Mouse (Mus musculus): ENCODE data around the gene Dcst2.

The Dcst2 gene

DNA sequence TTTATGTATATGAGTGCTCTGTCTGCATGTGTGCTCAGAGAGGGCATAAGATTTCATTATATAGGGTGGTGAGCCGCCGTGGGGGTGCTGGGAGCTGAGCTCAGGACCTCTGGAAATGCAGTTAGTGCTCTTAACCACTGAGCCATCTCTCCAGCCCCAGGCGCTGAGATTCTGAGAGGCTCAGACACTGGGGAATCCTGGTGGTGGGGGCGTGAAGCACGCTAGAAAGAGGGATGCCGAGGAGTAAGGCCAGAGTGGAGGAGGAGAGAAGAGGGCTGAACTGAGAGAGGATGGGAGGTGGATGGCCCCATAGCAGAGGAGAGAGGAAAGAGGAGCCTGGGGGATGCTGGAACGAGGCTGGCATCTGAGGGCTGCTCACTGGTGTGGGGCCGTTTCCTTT, 2.9 kb downstream of the Dcst2 start:
- no peak for DNase-seq (ENCODE audit: low spot score)

DNA sequence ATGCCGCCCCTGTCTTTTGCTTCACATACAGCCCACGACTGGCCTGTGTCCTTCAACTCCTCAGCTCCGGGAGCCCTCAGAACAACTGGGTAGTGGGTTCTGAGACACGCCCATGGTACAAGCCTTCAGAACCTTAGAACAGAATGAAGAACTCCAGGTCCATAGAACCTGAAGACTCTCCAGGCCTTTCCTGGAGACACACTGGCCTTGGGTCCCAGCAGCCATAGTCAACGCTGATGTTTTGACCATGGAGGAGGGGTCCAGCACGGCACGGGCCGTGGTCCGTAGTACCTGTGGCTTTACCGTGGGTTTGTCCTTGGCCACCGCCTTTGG, 3.3 kb downstream of the Dcst2 start, which contains the start of gene Dcst1:
Gene Dcst1, minus strand, starts transcription at position 101 of the 333 bp plus-strand sequence.
- DNase-seq (ENCODE audit: low spot score) = no peak

DNA sequence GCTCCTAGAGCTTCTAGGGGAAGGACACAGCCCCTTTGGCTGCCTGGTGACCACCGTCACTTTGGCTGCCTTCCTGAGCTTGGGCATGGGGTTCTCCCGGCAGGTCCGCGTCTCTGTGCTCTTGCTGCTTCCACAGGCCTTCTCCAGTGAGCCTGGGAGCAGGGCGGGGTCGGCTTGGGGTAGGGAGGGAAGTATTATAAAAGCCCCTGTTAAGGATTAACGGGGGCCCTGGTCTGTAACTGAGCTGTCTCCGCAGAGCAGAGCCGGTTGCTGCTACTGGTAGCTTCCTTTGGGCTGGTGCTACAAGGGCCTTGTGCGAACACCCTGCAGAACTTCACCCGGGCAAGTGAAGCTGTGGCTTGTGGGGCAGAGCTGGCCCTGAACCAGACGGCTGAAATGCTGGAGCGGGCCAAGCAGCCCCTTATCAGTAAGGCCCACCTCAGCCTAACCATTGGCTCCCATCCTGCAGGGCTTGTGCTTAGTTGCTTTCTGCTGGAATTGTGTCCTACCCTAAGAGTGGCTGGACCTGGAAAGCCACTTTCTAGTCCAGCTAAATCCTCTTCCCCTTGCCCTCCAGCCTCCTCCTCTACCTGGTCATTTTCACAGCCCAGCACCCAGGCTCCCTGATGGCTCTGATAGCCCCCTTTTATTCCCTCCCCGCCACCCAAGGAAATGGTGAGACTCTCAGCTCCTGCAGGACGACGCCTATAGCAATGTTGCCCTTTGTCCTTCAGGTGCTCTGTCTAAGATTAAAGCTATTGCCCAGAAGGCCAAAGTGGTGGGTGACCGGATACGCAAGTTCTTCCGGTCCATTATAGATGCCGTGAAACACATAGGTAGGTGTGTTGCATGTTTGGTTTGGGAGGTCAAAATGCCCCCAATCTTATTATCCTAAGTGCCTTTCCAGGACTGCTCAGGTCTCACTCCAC, 4.0 kb downstream of the Dcst2 start:
- DNase-seq (ENCODE audit: low spot score) = no peak

DNA sequence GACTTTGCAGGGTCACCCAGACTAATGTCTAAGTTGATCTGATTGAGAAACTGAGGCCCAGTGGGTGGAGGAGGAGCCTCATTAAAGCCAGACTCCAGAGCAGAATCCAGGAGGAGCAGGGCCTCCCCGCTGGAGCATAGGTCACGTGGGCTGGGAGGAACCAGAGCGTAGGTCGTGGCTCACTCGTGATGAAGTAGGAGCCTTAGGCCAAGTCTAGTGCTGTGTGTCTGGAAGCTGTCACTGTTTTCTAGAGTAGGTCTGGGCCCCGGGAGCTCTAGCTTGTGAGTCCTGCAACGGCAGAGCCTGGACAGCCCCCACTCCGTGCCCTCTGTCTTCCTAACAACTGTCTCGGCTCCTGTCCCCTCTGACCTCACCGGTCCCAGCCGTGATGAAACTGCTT, 5.6 kb downstream of the Dcst2 start:
- no peak for DNase-seq (ENCODE audit: low spot score)

DNA sequence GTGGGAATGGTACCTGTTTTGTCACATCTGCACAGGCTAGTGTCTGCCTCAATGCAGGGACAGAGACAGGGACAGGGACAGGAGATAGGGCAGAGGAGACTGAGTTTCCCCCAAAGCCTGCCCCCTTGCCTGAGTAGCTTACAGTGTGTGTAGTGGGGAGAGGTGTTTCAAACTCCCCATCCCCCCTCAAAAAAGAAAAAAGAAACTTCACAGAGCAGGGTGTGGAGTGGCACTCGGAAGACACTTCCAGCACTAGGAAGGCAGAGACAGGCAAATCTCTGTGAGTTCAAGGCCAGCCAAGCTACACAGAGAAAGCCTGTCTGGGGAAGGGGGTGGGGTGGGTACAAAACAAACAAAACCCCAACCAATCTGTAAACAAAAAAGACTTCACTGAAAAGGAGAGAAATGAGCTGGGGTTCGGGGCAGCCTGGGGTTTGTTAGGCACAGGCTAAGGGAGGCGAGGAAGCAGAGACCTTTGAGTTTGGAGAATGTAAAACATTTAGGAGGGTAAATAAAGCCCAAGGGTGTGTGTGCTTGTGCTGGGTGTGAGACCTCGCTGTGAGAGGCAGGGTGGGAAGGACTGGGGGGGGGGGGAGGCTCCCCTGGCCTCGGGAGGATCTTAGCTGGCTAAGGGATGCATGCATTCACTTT, 11.9 kb downstream of the Dcst2 start:
- DNase-seq (ENCODE audit: low spot score) = no peak

DNA sequence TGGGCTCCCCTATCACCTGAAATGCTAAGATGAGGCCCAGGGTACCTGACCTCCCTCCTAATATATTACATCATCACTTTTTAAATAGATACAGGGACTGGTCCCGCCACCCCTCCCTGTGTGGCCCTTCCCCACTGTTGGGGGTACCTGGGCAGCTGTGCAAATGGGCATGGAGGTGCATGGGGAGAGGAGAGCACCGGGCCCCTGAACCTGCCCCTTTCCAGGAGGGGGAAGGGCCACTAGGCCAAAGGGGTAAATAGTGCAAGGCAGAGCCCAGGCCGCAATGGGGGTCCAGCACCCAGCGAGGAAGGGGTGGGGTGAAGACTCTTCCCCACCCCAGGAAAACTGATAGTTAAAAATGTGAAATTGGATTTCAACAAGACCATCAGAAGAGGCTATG, 16.1 kb downstream of the Dcst2 start:
- DNase-seq (ENCODE audit: low spot score) = no peak

DNA sequence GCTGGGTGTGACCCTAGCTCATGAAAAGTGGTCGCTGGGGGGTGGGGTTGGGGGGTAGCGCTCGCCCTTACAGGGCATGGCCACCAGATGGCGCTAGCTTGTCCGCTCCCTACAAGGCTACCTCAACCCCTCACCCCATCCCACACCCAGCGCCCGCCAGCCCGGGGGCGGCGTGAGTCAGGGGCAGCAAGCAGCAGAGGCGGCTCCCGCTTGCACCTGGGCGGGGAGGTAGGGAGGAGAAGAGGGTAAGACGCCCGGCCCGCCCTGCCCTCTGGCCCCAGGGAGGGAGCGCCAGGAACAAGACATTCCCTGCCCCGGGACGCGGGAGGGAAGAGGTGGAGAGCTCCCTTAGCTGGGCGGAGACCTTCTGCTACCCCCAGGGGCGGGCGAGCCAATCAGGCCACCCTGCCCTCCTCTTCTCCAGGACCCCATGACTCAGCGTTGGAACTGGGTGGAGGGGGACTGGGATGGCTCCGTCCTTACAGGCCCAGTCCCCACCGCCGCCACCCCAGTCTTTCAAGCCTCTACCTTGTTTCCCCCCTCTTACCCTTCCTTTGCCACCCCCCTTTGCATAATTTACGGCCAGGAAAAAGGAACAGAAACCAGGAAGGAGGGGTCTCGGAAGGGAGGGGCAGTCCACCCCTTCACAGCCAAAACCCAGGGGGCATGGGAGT, 16.8 kb downstream of the Dcst2 start:
- peak; percentile 83 for DNase-seq (ENCODE audit: low spot score)

DNA sequence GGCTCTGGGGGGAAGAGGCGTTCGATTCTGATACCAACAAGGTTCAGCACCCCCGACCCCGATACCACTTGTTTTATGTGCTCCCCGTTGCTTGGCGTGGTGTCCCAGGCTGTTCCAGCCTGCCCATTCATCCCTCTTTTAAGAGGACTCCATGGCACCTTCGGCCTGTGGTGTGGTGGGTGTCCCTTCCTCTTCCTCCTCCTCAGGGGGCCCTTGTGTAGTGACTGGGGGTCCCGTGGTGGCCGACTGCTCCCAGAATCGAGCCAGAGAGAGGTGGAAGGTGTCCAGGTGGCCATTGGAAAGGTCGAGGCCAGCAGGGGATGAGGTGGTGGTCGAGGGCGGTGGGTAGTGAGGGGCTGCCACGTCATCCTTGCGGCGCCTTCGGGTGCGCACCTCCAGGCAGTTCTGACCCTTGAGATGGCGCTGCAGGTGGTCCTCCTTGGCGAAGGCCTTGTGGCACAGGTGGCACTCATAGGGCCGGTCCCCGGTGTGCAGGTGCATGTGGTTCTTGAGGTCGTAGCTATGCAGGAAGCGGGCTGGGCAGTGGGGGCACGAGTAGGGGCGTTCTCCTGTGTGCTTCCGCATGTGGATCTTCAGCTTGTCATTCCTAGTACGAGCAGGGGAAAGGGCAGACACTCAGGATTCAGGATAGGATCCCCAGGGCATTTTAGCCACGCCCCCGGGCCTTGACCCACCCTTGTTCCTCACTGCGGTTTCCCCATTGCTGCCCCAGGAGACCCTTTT, 17.8 kb downstream of the Dcst2 start:
- peak; percentile 48 for DNase-seq (ENCODE audit: low spot score)

DNA sequence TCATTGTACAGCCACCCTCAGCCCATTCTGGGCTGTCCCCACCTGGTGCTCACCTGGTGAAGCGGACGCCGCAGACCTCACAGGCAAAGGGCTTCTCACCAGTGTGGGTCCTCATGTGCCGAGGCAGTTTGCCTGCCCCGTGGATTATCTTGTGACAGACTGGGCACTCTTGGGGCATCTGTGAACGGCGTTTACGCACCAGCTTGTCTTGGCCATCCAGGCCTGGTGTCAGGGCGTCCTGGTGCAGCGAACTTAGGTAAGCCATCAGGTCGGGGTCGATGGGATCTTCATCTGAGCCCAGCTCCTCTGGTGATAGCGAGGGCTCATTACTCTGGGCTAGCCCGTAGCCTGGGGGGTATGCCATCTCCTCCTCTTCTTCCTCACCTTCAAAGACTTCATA, 18.5 kb downstream of the Dcst2 start:
- DNase-seq (ENCODE audit: low spot score) = no peak

DNA sequence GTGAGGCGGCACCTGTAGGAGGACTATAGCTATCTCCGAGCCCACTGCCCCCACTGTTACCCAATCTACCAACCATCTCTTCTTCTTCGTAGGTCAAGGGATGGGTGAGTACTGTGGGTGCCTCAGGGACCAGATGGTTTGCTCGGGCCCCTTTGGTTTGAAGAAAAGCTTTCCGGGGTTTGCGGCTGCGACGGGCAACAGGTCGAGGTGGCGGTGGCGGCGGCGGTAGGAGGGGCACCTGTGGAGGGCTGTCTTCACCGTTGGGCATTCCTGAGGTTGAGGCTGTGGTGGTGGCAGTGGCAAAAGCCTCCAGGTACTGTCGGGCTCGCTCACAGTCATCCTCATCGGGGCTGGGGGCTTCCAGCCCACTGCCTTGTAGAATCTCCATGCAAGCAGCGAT, 18.9 kb downstream of the Dcst2 start:
- DNase-seq (ENCODE audit: low spot score) = no peak

DNA sequence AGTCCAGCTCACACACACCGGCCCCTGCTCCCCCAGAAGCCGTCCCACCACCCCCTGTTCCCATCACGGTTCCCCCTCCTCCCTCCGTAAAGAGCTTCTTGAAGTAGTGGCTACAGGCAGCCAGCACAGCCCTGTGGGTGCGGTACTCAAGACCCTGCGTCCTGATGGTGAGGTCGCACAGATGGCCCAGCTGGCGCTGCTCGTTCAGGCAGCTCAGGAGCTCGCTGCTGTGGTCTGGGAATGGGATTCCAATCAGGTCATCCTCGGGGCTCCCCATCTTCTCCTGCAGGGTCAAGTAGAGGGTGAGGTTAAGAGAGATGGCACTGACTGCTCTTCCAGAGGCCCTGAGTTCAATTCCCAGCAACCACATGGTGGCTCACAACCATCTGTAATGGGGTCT, 19.5 kb downstream of the Dcst2 start:
- DNase-seq (ENCODE audit: low spot score) = no peak

DNA sequence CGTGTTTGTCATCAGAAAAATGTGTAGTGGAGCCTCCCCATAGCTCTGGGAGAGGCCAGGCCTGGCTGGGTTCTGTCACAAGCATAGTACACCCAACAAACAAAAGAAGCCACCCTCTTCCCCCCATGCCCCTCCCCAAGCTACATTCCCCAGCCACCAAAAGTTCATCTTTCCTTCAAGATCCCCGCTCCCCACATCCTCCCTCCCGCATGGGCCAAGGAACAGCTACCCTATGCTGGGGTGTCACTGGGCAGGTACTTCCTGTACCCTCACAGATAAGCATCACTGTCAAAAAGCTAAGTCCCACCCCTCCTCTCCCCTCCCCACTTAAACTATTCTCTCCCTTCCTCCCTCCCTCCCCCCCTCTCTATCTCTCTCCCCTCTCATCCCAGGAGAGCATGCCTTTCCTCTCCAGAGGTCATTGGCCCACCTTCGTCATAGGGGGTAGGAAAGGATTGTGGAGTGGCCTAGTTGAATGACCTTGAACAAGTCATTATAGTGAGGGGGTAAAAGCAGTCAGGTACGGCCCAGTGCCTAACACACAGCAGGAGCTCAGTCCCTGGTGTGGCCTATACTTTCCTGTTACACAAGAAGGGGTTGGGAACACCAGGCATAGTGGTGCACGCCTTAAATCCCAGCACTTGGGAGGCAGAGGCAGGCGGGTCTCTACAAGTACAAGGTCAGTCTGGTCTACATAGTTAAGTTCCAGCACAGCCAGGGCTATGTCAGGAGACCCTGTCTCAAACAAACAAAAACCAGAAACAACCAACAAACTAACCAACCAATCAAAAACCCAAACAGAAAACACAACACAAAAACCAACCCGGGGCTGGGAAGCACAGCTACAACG, 20.5 kb downstream of the Dcst2 start:
- no peak for DNase-seq (ENCODE audit: low spot score)

DNA sequence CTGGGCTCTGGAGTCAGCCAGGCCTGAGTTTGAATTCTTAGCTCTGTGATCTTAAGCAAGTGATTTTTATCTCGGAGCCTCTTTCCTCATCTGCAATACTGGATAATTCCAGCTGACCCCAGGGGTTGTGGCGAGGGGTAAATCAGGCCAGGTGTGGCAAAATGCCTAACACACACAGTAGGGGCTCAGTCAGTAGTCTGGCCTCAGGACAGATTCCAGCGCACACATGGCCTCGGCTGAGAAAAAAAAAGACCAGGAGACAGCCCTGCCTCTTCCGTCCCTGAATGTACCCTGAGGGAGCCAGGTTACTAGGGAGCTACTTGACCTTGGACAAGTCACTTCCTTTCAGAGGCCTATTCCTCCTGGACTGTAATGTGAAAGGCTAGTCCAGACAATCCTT, 21.2 kb downstream of the Dcst2 start:
- no peak for DNase-seq (ENCODE audit: low spot score)

DNA sequence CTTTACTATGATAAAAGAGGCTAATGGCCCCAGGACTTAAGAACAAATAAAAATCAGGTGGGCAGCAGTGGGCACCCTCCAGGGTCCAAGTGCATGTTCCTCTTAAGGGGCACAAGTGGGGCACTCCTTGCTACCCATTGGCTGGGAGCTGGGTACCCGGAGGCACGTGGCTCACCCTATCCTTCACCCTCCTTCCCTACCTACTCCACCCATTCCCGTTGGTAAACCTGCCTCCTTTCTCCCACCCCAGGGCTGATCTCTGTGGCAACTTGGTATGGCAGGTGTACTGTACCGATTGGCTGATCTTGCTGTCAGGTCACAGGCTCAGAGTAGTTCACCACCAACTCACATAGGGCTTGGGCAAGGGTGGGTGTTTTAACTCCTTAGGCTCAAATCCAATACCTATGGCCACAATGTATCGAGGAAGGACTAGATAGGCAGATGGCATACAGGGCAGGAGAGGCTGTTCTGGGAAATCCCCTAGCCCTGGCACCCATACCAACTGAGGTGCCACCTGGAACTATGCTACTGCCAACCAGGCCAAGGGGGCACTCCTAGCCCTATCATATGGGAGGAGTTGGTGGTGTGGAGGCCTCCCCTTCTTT, 22.0 kb downstream of the Dcst2 start:
- no peak for DNase-seq (ENCODE audit: low spot score)

DNA sequence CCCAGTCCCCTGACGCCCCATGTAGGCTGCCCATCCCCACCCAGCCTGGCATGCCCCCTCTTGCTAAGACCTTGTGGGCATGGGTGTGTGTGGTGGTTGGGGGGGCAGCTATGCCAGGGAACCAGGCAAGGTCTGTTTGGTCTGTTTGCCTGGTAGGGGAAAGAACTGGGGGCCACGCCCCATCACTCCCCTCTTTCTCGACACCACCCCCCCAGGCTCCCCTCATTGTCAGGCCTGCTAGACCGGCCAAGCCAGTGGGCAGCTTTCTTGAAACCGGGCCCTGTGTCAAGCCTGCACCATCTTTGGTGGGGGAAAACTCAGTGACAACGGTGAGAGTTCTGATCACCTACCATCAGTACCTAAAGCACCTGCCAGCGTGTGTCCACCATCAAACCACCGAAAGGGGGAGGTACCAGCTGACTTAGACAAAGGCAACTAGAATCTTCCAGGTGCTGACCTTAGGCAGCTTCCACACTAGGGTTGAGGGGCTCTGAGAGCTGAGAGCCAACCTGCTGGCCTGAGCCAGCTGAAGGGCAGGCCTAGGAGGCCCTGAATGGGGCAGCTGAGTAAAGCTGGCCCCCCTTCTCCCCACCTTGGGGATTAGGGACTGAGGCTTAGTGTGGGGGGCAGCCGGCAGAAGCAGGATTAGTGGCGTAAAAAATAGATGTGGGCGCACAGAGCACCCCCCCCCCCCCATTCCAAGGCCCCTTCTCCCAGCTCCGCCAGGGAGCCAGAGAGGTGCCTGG, 22.7 kb downstream of the Dcst2 start:
- no peak for DNase-seq (ENCODE audit: low spot score)

DNA sequence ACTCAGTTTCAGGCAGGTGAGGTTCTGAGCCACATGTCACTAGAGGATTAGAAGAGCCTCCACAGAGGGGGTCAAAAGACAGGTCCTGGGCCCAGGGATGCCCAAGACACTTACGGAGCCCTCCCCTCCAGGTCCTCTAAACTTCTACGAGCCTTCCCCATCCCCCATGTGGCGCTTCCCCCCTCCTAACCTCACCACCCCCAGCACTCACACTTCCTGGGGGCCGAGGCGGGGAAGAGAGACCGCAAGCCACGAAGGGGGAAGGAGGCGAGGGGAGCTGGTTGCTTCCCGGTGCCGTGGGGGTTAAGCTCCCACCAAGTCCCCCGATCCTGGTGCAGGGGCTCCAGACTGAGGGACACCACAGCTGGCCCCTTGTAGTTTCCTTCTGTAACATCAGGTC, 23.7 kb downstream of the Dcst2 start:
- no peak for DNase-seq (ENCODE audit: low spot score)

DNA sequence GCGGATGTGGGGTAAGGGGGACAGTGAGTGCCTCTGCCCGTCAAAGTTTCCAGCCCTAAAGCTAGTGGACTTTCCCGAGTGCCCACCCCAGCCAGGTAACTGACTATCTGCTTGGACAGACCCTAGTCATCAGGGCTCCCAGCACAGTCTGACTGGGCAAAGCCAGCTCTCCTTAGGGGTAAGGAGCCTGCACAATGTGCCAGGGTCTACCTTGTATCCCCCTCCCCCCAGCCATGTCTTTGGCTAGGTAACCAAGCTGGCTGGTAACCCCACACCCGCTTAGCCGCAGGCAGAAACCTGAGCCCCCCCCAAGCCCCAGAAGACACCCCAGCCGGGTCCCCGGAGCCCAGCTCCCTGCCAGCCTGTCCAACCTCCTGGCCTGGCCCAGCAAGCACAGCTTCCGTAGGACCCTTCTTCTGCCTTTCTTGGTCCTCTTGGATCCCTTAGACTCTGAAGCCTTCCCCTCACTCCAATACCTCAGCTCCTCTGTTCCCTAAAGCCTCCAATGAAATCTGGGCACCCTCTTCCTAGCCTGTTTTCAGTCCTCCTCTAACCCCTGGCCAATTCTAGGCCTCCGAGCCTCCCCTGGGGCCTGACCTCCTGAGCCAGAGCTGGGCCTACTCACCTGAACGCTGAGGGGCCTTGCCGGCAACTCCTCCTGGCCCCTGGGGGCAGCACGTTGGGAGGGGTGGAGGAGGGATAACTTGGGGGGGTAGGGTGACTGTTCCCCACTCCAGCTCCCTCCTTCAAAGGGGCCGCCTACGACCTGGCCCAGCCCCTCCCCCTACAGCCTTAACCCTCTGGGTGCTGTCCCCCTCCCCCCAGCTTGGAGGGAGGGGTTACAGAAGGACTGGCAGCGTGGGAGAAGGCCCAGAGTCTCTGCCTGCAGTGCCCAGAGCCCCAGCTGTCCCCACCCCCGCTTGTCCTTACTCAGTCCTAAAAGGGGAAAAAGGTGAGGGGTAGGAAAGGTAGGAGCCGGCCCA, 25.0 kb downstream of the Dcst2 start:
- DNase-seq (ENCODE audit: low spot score) = no peak

DNA sequence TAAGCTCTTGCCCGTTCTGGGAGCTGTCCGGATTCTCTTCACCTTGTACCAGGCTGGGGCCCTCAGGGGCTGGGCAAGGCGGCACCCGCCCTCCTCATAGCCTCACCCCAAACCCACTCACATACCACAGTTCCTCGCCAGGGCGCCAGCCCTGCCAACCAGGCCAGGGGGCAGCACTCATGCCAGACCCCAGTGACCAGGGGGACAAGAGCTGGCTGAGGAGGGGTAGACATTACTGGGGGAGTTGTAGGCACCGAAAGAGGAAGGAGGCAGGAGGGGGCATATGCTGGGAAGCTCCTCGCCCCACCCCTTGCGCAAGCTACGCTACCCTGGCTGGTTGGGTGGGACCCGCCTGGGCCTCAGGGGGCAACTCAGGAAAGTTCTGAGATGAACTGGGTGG, 25.9 kb downstream of the Dcst2 start:
- DNase-seq (ENCODE audit: low spot score) = no peak

Measured in testis, postnatal 10 days (tissue).